Comparison of ENCODE assay signal across 8 mouse cellular contexts in genomic region chr9:72641093-72641680, GRCm38 (mm10). TPM values are rescaled to one million over a fixed set of nuclear protein-coding genes. Genes with fewer than 3 reads are reported as not detected.
A peak's percentile ranks its signal among the peaks of the same experiment; 100 is the strongest.
DNase-seq lines count a peak whose midpoint lies in the region; ATAC-seq and TF ChIP-seq lines count a peak whose summit lies in the region.

No protein-coding gene starts in this region.

- H3K4me3 ChIP-seq in ES-Bruce4 (ENCODE audit: low read depth, low read length) = no peak overlapping the region
- H3K4me3 ChIP-seq in embryonic facial prominence, embryonic 15.5 days (replicated peaks) = no peak overlapping the region
- H3K4me3 ChIP-seq in hindbrain, embryonic 13.5 days = no peak overlapping the region
- H3K4me3 ChIP-seq in lung, postnatal 0 days (ENCODE audit: low read depth, low read length) = no peak overlapping the region
- H3K4me3 ChIP-seq in thymus, adult 2 months (ENCODE audit: control insufficient read depth, insufficient read depth, low read length) = no peak overlapping the region

- TF ChIP-seq EP300 in ES-Bruce4 (IDR thresholded peaks at IDR 0.05; ENCODE audit: insufficient read depth, low read depth, low read length) = no peak
- TF ChIP-seq EP300 in lung, postnatal 0 days (IDR thresholded peaks at IDR 0.05) = peak; percentile 75

- H3K4me2 ChIP-seq in embryonic facial prominence, embryonic 15.5 days (replicated peaks) = no peak overlapping the region
- H3K4me2 ChIP-seq in hindbrain, embryonic 13.5 days = no peak overlapping the region
- H3K4me2 ChIP-seq in lung, postnatal 0 days (replicated peaks; ENCODE audit: low read depth, low read length) = peak overlapping the region; percentile 43

- peaks cover 7% of the 10 kb centered on the region for H3K4me1 ChIP-seq in ES-Bruce4 (ENCODE audit: control insufficient read depth, insufficient read depth, low read length)
- H3K4me1 ChIP-seq in embryonic facial prominence, embryonic 15.5 days = peaks cover 51% of the 10 kb centered on the region
- H3K4me1 ChIP-seq in hindbrain, embryonic 13.5 days (replicated peaks) = peaks cover 26% of the 10 kb centered on the region
- peaks cover 13% of the 10 kb centered on the region; the same call in 1 of the 2 replicates for H3K4me1 ChIP-seq in lung, postnatal 0 days (ENCODE audit: insufficient read depth, low read depth, low read length)
- peaks cover 12% of the 10 kb centered on the region for H3K4me1 ChIP-seq in thymus, adult 2 months (replicated peaks; ENCODE audit: control insufficient read depth, insufficient read depth, low read length)

- WGBS in embryonic facial prominence, embryonic 15.5 days = 56% methylated on average over 6 of the region's 6 CpGs
- WGBS in hindbrain, embryonic 13.5 days = 66% methylated on average over 6 of the region's 6 CpGs
- WGBS in lung, postnatal 0 days = 50% methylated on average over 6 of the region's 6 CpGs
- WGBS in thymus, adult 2 months = 96% methylated on average over 6 of the region's 6 CpGs

- no peak for ATAC-seq in embryonic facial prominence, embryonic 15.5 days (ENCODE audit: insufficient number of reproducible peaks, low FRiP score, low TSS enrichment, low read depth)
- no peak for ATAC-seq in hindbrain, embryonic 13.5 days (ENCODE audit: low FRiP score)
- peak; percentile 33 for ATAC-seq in lung, postnatal 0 days

- TF ChIP-seq POLR2A in ES-Bruce4 (IDR thresholded peaks at IDR 0.05; ENCODE audit: insufficient read depth, low read length) = no peak
- TF ChIP-seq POLR2A in thymus, adult 2 months (IDR thresholded peaks at IDR 0.05; ENCODE audit: control insufficient read depth, extremely low read depth, insufficient read depth, low read length, poor library complexity) = no peak

- no peaks in the 10 kb centered on the region for H3K27me3 ChIP-seq in ES-Bruce4 (ENCODE audit: control insufficient read depth, insufficient read depth, low read length, poor library complexity, severe bottlenecking)
- no peaks in the 10 kb centered on the region for H3K27me3 ChIP-seq in embryonic facial prominence, embryonic 15.5 days
- H3K27me3 ChIP-seq in hindbrain, embryonic 13.5 days = no peaks in the 10 kb centered on the region
- no peaks in the 10 kb centered on the region for H3K27me3 ChIP-seq in lung, postnatal 0 days (replicated peaks; ENCODE audit: insufficient read depth, low read length)
- no peaks in the 10 kb centered on the region for H3K27me3 ChIP-seq in thymus, adult 2 months (ENCODE audit: control insufficient read depth, insufficient read depth, low read length)

- no peaks in the 10 kb centered on the region for H3K9me3 ChIP-seq in ES-Bruce4 (replicated peaks; ENCODE audit: control insufficient read depth, insufficient read depth, low read length, poor library complexity, severe bottlenecking)
- H3K9me3 ChIP-seq in embryonic facial prominence, embryonic 15.5 days (replicated peaks) = no peaks in the 10 kb centered on the region
- H3K9me3 ChIP-seq in hindbrain, embryonic 13.5 days = no peaks in the 10 kb centered on the region
- H3K9me3 ChIP-seq in lung, postnatal 0 days (ENCODE audit: low read length) = no peaks in the 10 kb centered on the region

- peak; percentile 85 for DNase-seq in lung, postnatal 0 days (ENCODE audit: low spot score)
- DNase-seq in T-cell, adult 2 months (ENCODE audit: low spot score) = no peak
- DNase-seq in left cerebral cortex, postnatal 4 days = no peak
- no peak for DNase-seq in thymus, adult 2 months
- no peak for DNase-seq in thymus, postnatal 0 days (ENCODE audit: low spot score)

- H3K9ac ChIP-seq in ES-Bruce4 (ENCODE audit: low read depth, poor library complexity, severe bottlenecking) = peak overlapping the region; percentile 62
- no peak overlapping the region for H3K9ac ChIP-seq in embryonic facial prominence, embryonic 15.5 days
- H3K9ac ChIP-seq in hindbrain, embryonic 13.5 days = no peak overlapping the region
- peak overlapping the region; percentile 34; the same call in 1 of the 2 replicates for H3K9ac ChIP-seq in lung, postnatal 0 days (replicated peaks; ENCODE audit: low read depth)

- no peaks in the 10 kb centered on the region for H3K36me3 ChIP-seq in ES-Bruce4 (ENCODE audit: control insufficient read depth, insufficient read depth, low read length, poor library complexity, severe bottlenecking)
- H3K36me3 ChIP-seq in embryonic facial prominence, embryonic 15.5 days = no peaks in the 10 kb centered on the region
- no peaks in the 10 kb centered on the region for H3K36me3 ChIP-seq in hindbrain, embryonic 13.5 days
- no peaks in the 10 kb centered on the region for H3K36me3 ChIP-seq in lung, postnatal 0 days (ENCODE audit: insufficient read depth, low read length)
- H3K36me3 ChIP-seq in thymus, adult 2 months (ENCODE audit: control insufficient read depth, insufficient read depth, low read length) = no peaks in the 10 kb centered on the region

- no peak for TF ChIP-seq CTCF in ES-Bruce4 (IDR thresholded peaks at IDR 0.05; ENCODE audit: low read depth, low read length)
- TF ChIP-seq CTCF in lung, postnatal 0 days (IDR thresholded peaks at IDR 0.05) = no peak
- no peak for TF ChIP-seq CTCF in thymus, adult 2 months (IDR thresholded peaks at IDR 0.05; ENCODE audit: borderline replicate concordance, control insufficient read depth, extremely low read depth, insufficient read depth, low read length, poor library complexity)

- H3K27ac ChIP-seq in ES-Bruce4 (ENCODE audit: insufficient read depth, low read length) = peak overlapping the region; percentile 93
- peak overlapping the region; percentile 96 for H3K27ac ChIP-seq in embryonic facial prominence, embryonic 15.5 days (replicated peaks)
- H3K27ac ChIP-seq in hindbrain, embryonic 13.5 days = peak overlapping the region; percentile 97
- H3K27ac ChIP-seq in lung, postnatal 0 days (ENCODE audit: low read length) = peak overlapping the region; percentile 97
- H3K27ac ChIP-seq in thymus, adult 2 months (ENCODE audit: control insufficient read depth, insufficient read depth, low read length) = no peak overlapping the region

- intact Hi-C loops in left cerebral cortex, postnatal 4 days (cut with DNase I) = no loop called here

RNA-seq across cellular contexts. Expression of gene Nedd4, which starts 21.0 kb away (rescaled TPM):
- polyA plus RNA-seq in ES-Bruce4 (2011; ENCODE audit: insufficient read depth, insufficient read length, low read depth, missing spikeins) = 1,167 and 1,184 TPM in 2 replicates
- polyA plus RNA-seq in embryonic facial prominence, embryonic 15.5 days (2015; fragmentation: Nextera tagmentation; extraction: Ambion mirVana) = 541 and 546 TPM in 2 replicates
- 514 and 518 TPM in 2 replicates for polyA plus RNA-seq in hindbrain, embryonic 13.5 days (2015; fragmentation: Nextera tagmentation; extraction: Ambion mirVana)
- 264 and 334 TPM in 2 replicates for polyA plus RNA-seq in lung, postnatal 0 days (2015; fragmentation: Nextera tagmentation; extraction: Ambion mirVana)
- total RNA-seq in left cerebral cortex, postnatal 4 days (2021) = 100 to 1,000 TPM; 392 to 399 TPM
- 71.7 and 80.4 TPM in 2 replicates for polyA plus RNA-seq in thymus, adult 2 months (2012; rRNA removed)
- 159 and 162 TPM in 2 replicates for polyA plus RNA-seq in thymus, postnatal 0 days (2015; fragmentation: Nextera tagmentation; extraction: Ambion mirVana)

Comparison
In these comparisons a context has a peak if more than half of its experiments do, and no peak if none do; other contexts are left out.
1. H3K9ac ChIP-seq: peak in ES-Bruce4 (single experiment) and lung, postnatal 0 days (single experiment); none in embryonic facial prominence, embryonic 15.5 days (single experiment) and hindbrain, embryonic 13.5 days (single experiment).